Mouse (Mus musculus): ENCODE measurements around the gene Ric1. TPM values are rescaled to one million over a fixed set of nuclear protein-coding genes. Genes with fewer than 3 reads are reported as not detected.
"Not testable (repeated sequence)": the region's sequence is repeated elsewhere in the genome, so short reads cannot be mapped to it uniquely, and the experiment has no call there.

Ric1 gene
- polyA plus RNA-seq, 1 experiment from 2014 or later: 18.4 TPM

DNA sequence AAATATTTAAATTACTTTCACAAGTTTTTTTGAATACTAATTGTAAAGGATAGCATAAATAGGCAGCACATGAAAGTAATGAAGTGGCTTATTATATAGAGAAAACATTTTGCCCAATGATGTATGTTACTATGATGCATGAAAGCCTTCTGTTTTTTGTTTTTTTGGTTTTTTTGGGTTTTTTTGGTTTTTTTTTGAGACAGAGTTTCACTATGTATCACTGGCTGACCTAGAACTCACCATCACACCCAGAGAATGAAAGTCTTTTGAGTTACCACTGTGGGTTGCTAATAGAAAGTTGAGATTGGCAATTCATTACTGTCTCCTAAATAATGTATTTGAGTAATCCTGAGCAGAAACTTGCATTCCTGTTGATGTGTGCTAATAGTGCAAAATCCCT lies 4.8 kb downstream of the Ric1 start:
- DNase-seq (ENCODE audit: low spot score) (no peak), ATAC-seq (ENCODE audit: low FRiP score) (no peak)
- Histone ChIP-seq H3K9me3 (ENCODE audit: control insufficient read depth, low read length) (no peaks in the 10 kb centered on the region), H3K27me3 (ENCODE audit: control insufficient read depth, insufficient read depth, low read length) (no peaks in the 10 kb centered on the region), H3K36me3 (ENCODE audit: control insufficient read depth, insufficient read depth, low read length) (no peaks in the 10 kb centered on the region), H3K4me3 (ENCODE audit: low read depth, low read length) (no peak overlapping the region), H3K4me1 (replicated peaks; ENCODE audit: control insufficient read depth, insufficient read depth, low read length) (no peaks in the 10 kb centered on the region), H3K27ac (ENCODE audit: low read depth, low read length) (no peak overlapping the region), H3K4me2 (replicated peaks; ENCODE audit: low read depth, low read length) (no peak overlapping the region), H3K9ac (ENCODE audit: low read depth, low read length) (no peak overlapping the region)

DNA sequence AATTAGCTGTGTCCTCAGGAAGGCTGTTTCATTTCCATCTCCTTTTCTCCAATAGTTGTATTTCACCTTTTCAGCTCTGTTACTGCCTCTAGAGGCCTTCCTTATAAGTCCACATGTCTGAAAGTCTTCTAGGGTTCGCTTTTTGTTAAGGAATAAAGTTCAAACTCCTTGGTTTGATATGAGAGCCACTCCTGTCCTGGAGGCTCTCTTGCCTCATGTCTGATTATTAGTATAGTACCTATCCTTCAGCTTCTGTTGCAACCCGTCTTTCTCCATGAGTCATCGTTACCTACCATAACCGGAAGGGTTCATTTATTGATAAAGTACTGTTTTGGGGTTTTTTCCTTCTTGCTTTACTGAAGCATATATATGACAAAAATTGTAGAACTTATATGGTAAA lies 5.2 kb downstream of the Ric1 start:
- no peak overlapping the region for H3K4me2 ChIP-seq (replicated peaks; ENCODE audit: low read depth, low read length)
- WGBS: 96% methylated on average over 4 of the region's 4 CpGs
- ATAC-seq (ENCODE audit: low FRiP score): no peak
- H3K27me3 ChIP-seq (ENCODE audit: control insufficient read depth, insufficient read depth, low read length): no peaks in the 10 kb centered on the region
- no peaks in the 10 kb centered on the region for H3K4me1 ChIP-seq (replicated peaks; ENCODE audit: control insufficient read depth, insufficient read depth, low read length)
- H3K9me3 ChIP-seq (ENCODE audit: control insufficient read depth, low read length): no peaks in the 10 kb centered on the region
- no peak overlapping the region for H3K4me3 ChIP-seq (ENCODE audit: low read depth, low read length)
- H3K27ac ChIP-seq (ENCODE audit: low read depth, low read length): no peak overlapping the region
- H3K9ac ChIP-seq (ENCODE audit: low read depth, low read length): no peak overlapping the region
- no peaks in the 10 kb centered on the region for H3K36me3 ChIP-seq (ENCODE audit: control insufficient read depth, insufficient read depth, low read length)
- DNase-seq (ENCODE audit: low spot score): no peak

DNA sequence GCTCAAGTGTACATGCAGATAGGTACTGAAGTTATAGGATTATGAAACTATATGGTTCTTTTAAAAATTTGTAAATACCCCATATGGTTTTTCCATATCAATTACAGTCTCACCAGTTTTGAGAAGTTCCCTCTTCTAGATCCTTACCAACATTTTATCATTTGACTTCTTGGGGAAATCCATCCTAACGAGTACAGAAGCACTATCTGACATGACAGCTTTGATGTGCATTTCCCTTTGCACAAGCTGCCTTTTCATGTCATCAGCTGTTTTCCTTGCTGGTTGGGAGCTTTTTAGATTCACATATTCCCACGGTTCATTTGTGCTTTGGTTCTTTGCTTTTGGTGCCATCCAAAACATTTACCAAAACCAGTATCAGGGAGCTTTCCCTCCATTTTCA lies 6.5 kb downstream of the Ric1 start:
- 90% methylated on average over 2 of the region's 2 CpGs for WGBS
- DNase-seq (ENCODE audit: low spot score) (no peak), ATAC-seq (ENCODE audit: low FRiP score) (no peak)
- no peak overlapping the region for H3K27ac ChIP-seq (ENCODE audit: low read depth, low read length)
- H3K9me3 ChIP-seq (ENCODE audit: control insufficient read depth, low read length): no peaks in the 10 kb centered on the region
- H3K36me3 ChIP-seq (ENCODE audit: control insufficient read depth, insufficient read depth, low read length): no peaks in the 10 kb centered on the region
- no peak overlapping the region for H3K4me2 ChIP-seq (replicated peaks; ENCODE audit: low read depth, low read length)
- H3K9ac ChIP-seq (ENCODE audit: low read depth, low read length): no peak overlapping the region
- no peaks in the 10 kb centered on the region for H3K4me1 ChIP-seq (replicated peaks; ENCODE audit: control insufficient read depth, insufficient read depth, low read length)
- no peaks in the 10 kb centered on the region for H3K27me3 ChIP-seq (ENCODE audit: control insufficient read depth, insufficient read depth, low read length)
- no peak overlapping the region for H3K4me3 ChIP-seq (ENCODE audit: low read depth, low read length)

DNA sequence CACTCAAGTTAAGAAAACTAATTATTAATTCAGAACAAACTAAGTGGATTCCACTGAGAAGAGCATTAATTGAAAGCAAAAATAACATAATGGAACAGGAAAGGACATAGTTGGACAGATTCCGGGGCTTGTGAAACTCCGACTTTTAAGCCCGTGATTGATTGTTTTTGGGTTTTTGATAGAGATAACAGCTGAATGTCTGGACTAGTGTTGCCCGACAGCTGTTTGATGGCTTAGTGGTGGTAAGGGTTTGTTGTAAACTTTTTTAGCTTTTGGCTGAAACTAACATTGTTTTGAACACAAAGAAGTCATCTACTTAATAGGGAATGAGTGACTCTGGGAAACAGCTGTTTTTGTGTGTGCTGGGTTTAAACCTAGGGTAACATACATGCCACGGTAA lies 11.9 kb downstream of the Ric1 start:
- H3K4me3 ChIP-seq (ENCODE audit: low read depth, low read length): no peak overlapping the region
- no peaks in the 10 kb centered on the region for H3K27me3 ChIP-seq (ENCODE audit: control insufficient read depth, insufficient read depth, low read length)
- no peak overlapping the region for H3K4me2 ChIP-seq (replicated peaks; ENCODE audit: low read depth, low read length)
- no peak for DNase-seq (ENCODE audit: low spot score)
- H3K9ac ChIP-seq (ENCODE audit: low read depth, low read length): no peak overlapping the region
- no peak overlapping the region for H3K27ac ChIP-seq (ENCODE audit: low read depth, low read length)
- 89% methylated on average over 5 of the region's 5 CpGs for WGBS
- H3K4me1 ChIP-seq (replicated peaks; ENCODE audit: control insufficient read depth, insufficient read depth, low read length): no peaks in the 10 kb centered on the region
- ATAC-seq (ENCODE audit: low FRiP score): no peak
- H3K36me3 ChIP-seq (ENCODE audit: control insufficient read depth, insufficient read depth, low read length): no peaks in the 10 kb centered on the region
- H3K9me3 ChIP-seq (ENCODE audit: control insufficient read depth, low read length): no peaks in the 10 kb centered on the region

DNA sequence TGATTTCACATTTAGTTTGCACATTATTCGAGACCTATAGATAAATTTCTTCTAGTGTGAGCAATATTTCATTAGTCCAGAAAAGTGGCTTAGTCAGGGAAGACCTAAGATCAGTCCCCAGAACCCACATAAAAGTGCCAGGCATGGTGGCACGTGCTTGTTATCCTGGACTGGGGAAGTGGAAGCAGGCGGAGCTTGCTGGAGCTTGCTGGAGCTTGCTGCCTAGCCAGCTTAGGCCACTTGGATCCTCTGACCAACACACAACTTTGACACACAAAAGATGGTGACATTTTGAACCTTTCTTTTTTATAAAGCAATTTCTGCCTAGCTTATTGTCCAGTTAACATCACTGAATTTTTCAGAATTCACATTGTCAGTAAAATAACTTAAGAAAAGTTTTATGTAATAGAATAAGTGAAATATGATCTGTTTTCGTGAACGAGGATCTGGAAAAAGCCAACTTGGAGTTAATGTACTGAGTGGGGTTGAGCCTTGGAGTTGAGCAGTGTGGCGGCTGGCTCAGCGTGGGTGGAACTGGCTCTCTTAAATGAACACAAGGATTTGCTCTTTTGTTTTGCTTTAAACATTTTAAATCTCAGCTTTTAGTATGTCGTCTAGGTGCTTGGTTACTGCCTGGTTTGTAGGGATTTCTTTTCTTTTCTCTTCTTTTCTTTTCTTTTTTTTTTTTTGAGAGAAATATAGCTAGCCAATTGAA lies 20.3 kb downstream of the Ric1 start:
- Histone ChIP-seq H3K4me3 (ENCODE audit: low read depth, low read length) (no peak overlapping the region), H3K27ac (ENCODE audit: low read depth, low read length) (no peak overlapping the region), H3K9ac (ENCODE audit: low read depth, low read length) (no peak overlapping the region), H3K4me1 (replicated peaks; ENCODE audit: control insufficient read depth, insufficient read depth, low read length) (no peaks in the 10 kb centered on the region), H3K4me2 (replicated peaks; ENCODE audit: low read depth, low read length) (no peak overlapping the region), H3K27me3 (ENCODE audit: control insufficient read depth, insufficient read depth, low read length) (no peaks in the 10 kb centered on the region), H3K9me3 (ENCODE audit: control insufficient read depth, low read length) (no peaks in the 10 kb centered on the region), H3K36me3 (ENCODE audit: control insufficient read depth, insufficient read depth, low read length) (no peaks in the 10 kb centered on the region)
- no peak for ATAC-seq (ENCODE audit: low FRiP score)
- no peak for DNase-seq (ENCODE audit: low spot score)
- WGBS: 85% methylated on average over 8 of the region's 8 CpGs

DNA sequence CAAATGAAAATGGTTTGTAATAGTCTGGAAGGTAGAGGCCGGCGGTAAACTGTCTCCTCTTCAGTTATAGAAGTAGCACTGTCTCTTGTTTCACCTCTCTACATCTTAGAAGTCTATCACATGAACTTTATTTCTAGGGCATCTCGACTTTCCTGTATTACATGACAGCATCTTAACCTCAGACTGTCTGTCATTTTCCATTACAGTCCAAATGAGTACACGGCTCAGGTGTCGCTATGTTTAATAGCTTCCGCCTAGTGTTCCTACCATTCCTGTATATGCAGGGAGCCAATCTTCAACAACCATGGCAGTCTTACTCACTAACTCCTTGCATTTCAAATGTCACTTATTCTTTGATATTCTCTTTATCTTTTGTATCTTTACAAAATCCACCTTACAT lies 21.9 kb downstream of the Ric1 start:
- Histone ChIP-seq H3K36me3 (ENCODE audit: control insufficient read depth, insufficient read depth, low read length) (no peaks in the 10 kb centered on the region), H3K27me3 (ENCODE audit: control insufficient read depth, insufficient read depth, low read length) (no peaks in the 10 kb centered on the region), H3K9ac (ENCODE audit: low read depth, low read length) (no peak overlapping the region), H3K4me3 (ENCODE audit: low read depth, low read length) (no peak overlapping the region), H3K27ac (ENCODE audit: low read depth, low read length) (no peak overlapping the region), H3K4me1 (replicated peaks; ENCODE audit: control insufficient read depth, insufficient read depth, low read length) (no peaks in the 10 kb centered on the region), H3K9me3 (ENCODE audit: control insufficient read depth, low read length) (no peaks in the 10 kb centered on the region), H3K4me2 (replicated peaks; ENCODE audit: low read depth, low read length) (no peak overlapping the region)
- WGBS: 89% methylated on average over 6 of the region's 6 CpGs
- ATAC-seq (ENCODE audit: low FRiP score) (no peak), DNase-seq (ENCODE audit: low spot score) (no peak)

DNA sequence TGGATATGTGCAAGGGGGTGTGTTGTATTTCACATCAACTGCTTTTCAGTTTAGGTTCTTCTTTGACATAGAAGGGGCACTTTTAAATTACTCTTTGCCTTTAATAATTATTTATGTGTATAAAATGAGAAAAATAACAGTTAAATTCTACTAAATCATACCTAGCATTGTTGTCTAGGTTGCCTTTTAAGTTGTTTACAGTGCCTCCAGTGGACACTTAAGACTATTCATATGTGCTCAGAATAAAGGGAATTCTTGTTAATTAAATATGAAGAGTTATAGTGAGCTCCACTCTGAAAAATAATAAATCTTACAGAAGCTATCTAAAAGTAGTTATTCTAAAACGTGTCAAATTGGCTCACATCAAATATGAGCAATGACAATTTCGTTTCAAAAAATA lies 28.5 kb downstream of the Ric1 start:
- Histone ChIP-seq H3K4me1 (replicated peaks; ENCODE audit: control insufficient read depth, insufficient read depth, low read length) (no peaks in the 10 kb centered on the region), H3K9me3 (ENCODE audit: control insufficient read depth, low read length) (no peaks in the 10 kb centered on the region), H3K27me3 (ENCODE audit: control insufficient read depth, insufficient read depth, low read length) (no peaks in the 10 kb centered on the region), H3K27ac (ENCODE audit: low read depth, low read length) (no peak overlapping the region), H3K9ac (ENCODE audit: low read depth, low read length) (no peak overlapping the region), H3K36me3 (ENCODE audit: control insufficient read depth, insufficient read depth, low read length) (no peaks in the 10 kb centered on the region), H3K4me2 (replicated peaks; ENCODE audit: low read depth, low read length) (no peak overlapping the region), H3K4me3 (ENCODE audit: low read depth, low read length) (no peak overlapping the region)
- DNase-seq (ENCODE audit: low spot score): no peak
- no peak for ATAC-seq (ENCODE audit: low FRiP score)
- 86% methylated on average over 2 of the region's 2 CpGs for WGBS

DNA sequence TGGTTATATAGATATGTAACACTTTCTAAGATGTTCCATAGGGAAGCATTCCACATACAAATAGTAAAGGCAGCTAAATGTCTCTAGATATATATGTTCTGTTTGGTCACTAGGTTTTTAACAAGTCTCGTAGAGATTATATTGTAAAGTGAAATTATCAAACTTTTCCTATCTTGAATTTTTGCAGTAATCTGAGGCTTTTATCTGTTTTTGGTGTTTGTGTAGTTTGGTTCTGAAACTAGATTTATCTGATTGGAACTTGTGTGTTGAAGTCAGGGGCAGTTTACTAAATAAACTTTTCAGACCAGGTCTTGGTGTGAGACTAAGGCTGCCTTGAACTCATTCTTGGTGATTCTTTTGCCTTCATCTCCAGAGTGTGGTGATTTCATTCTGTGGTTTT lies 29.0 kb downstream of the Ric1 start:
- no peak overlapping the region for H3K27ac ChIP-seq (ENCODE audit: low read depth, low read length)
- no peak for ATAC-seq (ENCODE audit: low FRiP score)
- 91% methylated on average over 1 of the region's 1 CpGs for WGBS
- no peak for DNase-seq (ENCODE audit: low spot score)
- H3K4me2 ChIP-seq (replicated peaks; ENCODE audit: low read depth, low read length): no peak overlapping the region
- no peaks in the 10 kb centered on the region for H3K9me3 ChIP-seq (ENCODE audit: control insufficient read depth, low read length)
- H3K4me3 ChIP-seq (ENCODE audit: low read depth, low read length): no peak overlapping the region
- H3K4me1 ChIP-seq (replicated peaks; ENCODE audit: control insufficient read depth, insufficient read depth, low read length): no peaks in the 10 kb centered on the region
- no peaks in the 10 kb centered on the region for H3K36me3 ChIP-seq (ENCODE audit: control insufficient read depth, insufficient read depth, low read length)
- H3K27me3 ChIP-seq (ENCODE audit: control insufficient read depth, insufficient read depth, low read length): no peaks in the 10 kb centered on the region
- no peak overlapping the region for H3K9ac ChIP-seq (ENCODE audit: low read depth, low read length)

DNA sequence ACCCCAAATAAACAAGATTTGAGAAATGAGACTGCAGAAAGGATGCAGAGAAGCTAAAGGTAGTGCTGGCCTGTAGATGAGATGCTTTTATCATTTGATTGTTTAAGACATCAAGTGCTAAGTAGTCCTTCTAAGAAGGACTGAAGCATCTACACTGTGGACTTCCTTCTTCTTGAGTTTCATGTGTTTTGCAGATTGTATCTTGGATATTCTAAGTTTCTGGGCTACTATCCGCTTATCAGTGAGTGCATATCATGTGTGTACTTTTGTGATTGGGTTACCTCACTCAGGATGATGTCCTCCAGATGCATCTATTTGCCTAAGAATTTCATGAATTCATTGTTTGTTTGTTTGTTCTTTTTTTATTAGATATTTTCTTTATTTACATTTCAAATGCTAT lies 29.9 kb downstream of the Ric1 start:
- H3K4me3 ChIP-seq (ENCODE audit: low read depth, low read length); ATAC-seq (ENCODE audit: low FRiP score): not testable (repeated sequence)

More for the DNA sequence above, 29.9 kb downstream of the Ric1 start:
- not testable (repeated sequence) for DNase-seq (ENCODE audit: low spot score); H3K4me2 ChIP-seq (replicated peaks; ENCODE audit: low read depth, low read length); H3K27me3 ChIP-seq (ENCODE audit: control insufficient read depth, insufficient read depth, low read length); H3K27ac ChIP-seq (ENCODE audit: low read depth, low read length); H3K4me1 ChIP-seq (replicated peaks; ENCODE audit: control insufficient read depth, insufficient read depth, low read length); H3K9me3 ChIP-seq (ENCODE audit: control insufficient read depth, low read length); H3K36me3 ChIP-seq (ENCODE audit: control insufficient read depth, insufficient read depth, low read length); H3K9ac ChIP-seq (ENCODE audit: low read depth, low read length)
- 95% methylated on average over 1 of the region's 1 CpGs for WGBS

Measured in hindbrain, embryonic 11.5 days (tissue).